Mouse (Mus musculus) megakaryocyte, embryonic 14.5 days (primary cell): ENCODE data around the gene Ntrk2. TPM values are rescaled to one million over a fixed set of nuclear protein-coding genes. Genes with fewer than 3 reads are reported as not detected.
A peak's percentile ranks its signal among the peaks of the same experiment; 100 is the strongest.
"Not testable (repeated sequence)": the region's sequence is repeated elsewhere in the genome, so short reads cannot be mapped to it uniquely, and the experiment has no call there.

Source experiments
- H3K27me3 ChIP-seq: replicated peaks from 2 replicates; pipeline ENCODE3; 2012; ENCODE audit warnings: inconsistent platforms
- H3K36me3 ChIP-seq: replicated peaks from 2 replicates; pipeline ENCODE3; 2012; ENCODE audit warnings: low read length, inconsistent platforms, mixed read lengths
- H3K4me1 ChIP-seq: 2 replicates; pipeline ENCODE4 v1.6.1; 2012; ENCODE audit warnings: inconsistent platforms
- H3K4me3 ChIP-seq: replicated peaks from 2 replicates; pipeline ENCODE3; 2012; ENCODE audit warnings: moderate library complexity, mild to moderate bottlenecking, inconsistent platforms
- H3K9me3 ChIP-seq: 2 replicates; pipeline ENCODE4 v1.6.1; 2012; ENCODE audit warnings: inconsistent platforms
- FLI1 ChIP-seq: IDR thresholded peaks from 2 replicates; pipeline ENCODE4 v1.6.1; 2012; ENCODE audit warnings: low read length, inconsistent platforms, mixed read lengths
- GATA1 ChIP-seq: IDR thresholded peaks from 3 replicates; pipeline ENCODE4 v1.6.1; 2012; ENCODE audit warnings: mixed read lengths, low read length, inconsistent platforms, borderline replicate concordance
- polyA plus RNA-seq: library from polyadenylated mRNA; stranded (reverse); fragments of >175 nt; gene quantifications from 2 replicates; pipeline ENCODE4 v1.2.3, GENCODE M21; 2012; ENCODE audit warnings: low replicate concordance; ENCODE audit not compliant: insufficient read depth

Gene Ntrk2
- polyA plus RNA-seq, 1 experiment, result not detected

- no peak for TF ChIP-seq GATA1
- no peak for TF ChIP-seq FLI1
- Histone ChIP-seq H3K36me3 (no peaks in the 10 kb centered on the region), H3K4me1 (no peaks in the 10 kb centered on the region), H3K4me3 (peak overlapping the region; percentile 31), H3K27me3 (no peaks in the 10 kb centered on the region), H3K9me3 (peaks cover 56% of the 10 kb centered on the region)
Measured at GRCm38 (mm10) chr13:59022251-59023042, 216.1 kb downstream of the Ntrk2 start.

GRCm38 (mm10) chr13:59025653-59026052 is 219.3 kb downstream of the Ntrk2 start:
- no peaks in the 10 kb centered on the region for H3K36me3 ChIP-seq
- no peaks in the 10 kb centered on the region for H3K27me3 ChIP-seq
- TF ChIP-seq FLI1 (no peak), GATA1 (no peak)
- no peaks in the 10 kb centered on the region for H3K4me1 ChIP-seq
- peaks cover 75% of the 10 kb centered on the region for H3K9me3 ChIP-seq
- H3K4me3 ChIP-seq, result no peak overlapping the region

GRCm38 (mm10) chr13:59027436-59027835 is 221.1 kb downstream of the Ntrk2 start:
- Histone ChIP-seq H3K27me3 (no peaks in the 10 kb centered on the region), H3K36me3 (no peaks in the 10 kb centered on the region), H3K4me3 (no peak overlapping the region), H3K4me1 (no peaks in the 10 kb centered on the region), H3K9me3 (peaks cover 69% of the 10 kb centered on the region)
- no peak for TF ChIP-seq FLI1
- TF ChIP-seq GATA1, result no peak

GRCm38 (mm10) chr13:59028546-59028945 is 222.2 kb downstream of the Ntrk2 start:
- TF ChIP-seq FLI1 (no peak), GATA1 (no peak)
- H3K36me3 ChIP-seq, result no peaks in the 10 kb centered on the region

DNA sequence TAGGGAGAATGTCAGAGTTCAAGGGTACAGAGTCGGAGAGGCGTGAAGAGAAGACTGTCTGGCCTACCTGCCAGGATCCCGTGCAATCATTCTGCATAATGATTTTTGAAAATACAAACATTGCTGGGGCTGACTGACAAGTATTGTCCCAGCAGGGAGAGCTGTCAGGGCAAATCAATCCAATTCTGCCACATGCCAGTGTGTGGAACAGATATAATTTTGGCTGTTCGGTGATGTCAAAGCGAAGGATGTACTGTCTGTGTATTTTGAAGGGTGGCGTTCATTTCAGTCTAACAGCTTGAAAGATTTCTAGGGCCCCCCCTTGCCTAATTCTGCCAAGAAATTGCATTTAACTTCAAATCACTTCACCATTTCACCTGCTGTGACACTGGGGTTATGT is 224.2 kb downstream of the Ntrk2 start:
- H3K4me3 ChIP-seq, result no peak overlapping the region

More at GRCm38 (mm10) chr13:59028546-59028945, 222.2 kb downstream of the Ntrk2 start:
- no peak overlapping the region for H3K4me3 ChIP-seq
- no peaks in the 10 kb centered on the region for H3K27me3 ChIP-seq
- H3K9me3 ChIP-seq, result peaks cover 69% of the 10 kb centered on the region
- H3K4me1 ChIP-seq, result no peaks in the 10 kb centered on the region

GRCm38 (mm10) chr13:59040156-59040915 is 234.0 kb downstream of the Ntrk2 start:
- peaks cover 30% of the 10 kb centered on the region for H3K9me3 ChIP-seq
- TF ChIP-seq GATA1 (no peak), FLI1 (no peak)
- H3K27me3 ChIP-seq, result no peaks in the 10 kb centered on the region
- H3K36me3 ChIP-seq, result no peaks in the 10 kb centered on the region
- no peak overlapping the region for H3K4me3 ChIP-seq
- H3K4me1 ChIP-seq, result no peaks in the 10 kb centered on the region

More for the DNA sequence above, 224.2 kb downstream of the Ntrk2 start:
- TF ChIP-seq FLI1 (no peak), GATA1 (no peak)
- no peaks in the 10 kb centered on the region for H3K36me3 ChIP-seq
- H3K9me3 ChIP-seq, result peaks cover 67% of the 10 kb centered on the region
- H3K4me1 ChIP-seq, result no peaks in the 10 kb centered on the region
- H3K27me3 ChIP-seq, result no peaks in the 10 kb centered on the region

GRCm38 (mm10) chr13:59041013-59041764 is 234.8 kb downstream of the Ntrk2 start:
- no peaks in the 10 kb centered on the region for H3K36me3 ChIP-seq
- no peak for TF ChIP-seq GATA1
- no peaks in the 10 kb centered on the region for H3K4me1 ChIP-seq
- no peaks in the 10 kb centered on the region for H3K27me3 ChIP-seq
- no peak overlapping the region for H3K4me3 ChIP-seq
- H3K9me3 ChIP-seq, result peaks cover 28% of the 10 kb centered on the region

DNA sequence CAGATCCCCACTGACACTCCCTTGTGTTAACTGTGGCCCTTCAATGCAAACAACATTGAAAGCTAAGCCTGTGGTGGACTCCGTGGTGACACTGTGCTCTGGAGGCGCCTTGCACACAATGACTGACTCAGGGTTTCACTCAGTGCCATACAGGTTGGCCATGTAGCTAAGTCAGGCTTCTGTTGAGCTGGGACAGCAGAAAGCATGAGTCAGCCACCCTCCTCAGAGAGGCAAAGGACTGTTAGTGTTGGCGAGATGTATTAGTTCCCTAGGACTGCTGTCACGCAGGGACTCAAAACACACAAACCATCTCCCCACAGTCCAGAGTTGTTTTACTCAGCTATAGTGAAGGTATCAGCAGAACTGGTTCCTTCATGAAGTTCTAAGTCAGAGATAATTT is 245.8 kb downstream of the Ntrk2 start:
- Histone ChIP-seq H3K27me3 (no peaks in the 10 kb centered on the region), H3K36me3 (no peaks in the 10 kb centered on the region), H3K4me3 (no peak overlapping the region), H3K4me1 (no peaks in the 10 kb centered on the region), H3K9me3 (peaks cover 53% of the 10 kb centered on the region)
- TF ChIP-seq FLI1 (no peak), GATA1 (no peak)

DNA sequence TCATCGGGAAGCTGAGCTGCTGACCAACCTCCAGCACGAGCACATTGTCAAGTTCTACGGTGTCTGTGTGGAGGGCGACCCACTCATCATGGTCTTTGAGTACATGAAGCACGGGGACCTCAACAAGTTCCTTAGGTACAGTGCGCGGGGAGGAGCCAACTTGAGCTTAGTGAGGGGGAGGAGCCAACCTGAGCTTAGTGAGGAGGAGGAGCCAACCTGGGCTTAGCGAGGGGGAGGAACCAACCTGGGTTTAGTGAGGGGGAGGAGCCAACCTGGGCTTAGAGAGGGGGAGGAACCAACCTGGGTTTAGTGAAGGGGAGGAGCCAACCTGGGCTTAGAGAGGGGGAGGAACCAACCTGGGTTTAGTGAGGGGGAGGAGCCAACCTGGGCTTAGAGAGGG is 248.0 kb downstream of the Ntrk2 start:
- not testable (repeated sequence) for H3K4me1 ChIP-seq, H3K36me3 ChIP-seq, H3K27me3 ChIP-seq, H3K4me3 ChIP-seq
- peaks cover 61% of the 10 kb centered on the region for H3K9me3 ChIP-seq
